Mouse (Mus musculus): Measurements from ENCODE around the gene Rftn1. TPM values are rescaled to one million over a fixed set of nuclear protein-coding genes. Genes with fewer than 3 reads are reported as not detected.
"Not testable (repeated sequence)": the region's sequence is repeated elsewhere in the genome, so short reads cannot be mapped to it uniquely, and the experiment has no call there.

The Rftn1 gene
- total RNA-seq, 2 experiments from 2014 or later = 52.4 to 53.7 TPM

- intact Hi-C loops (cut with DNase I); DNase-seq: not testable (repeated sequence)
These were observed 15.4 kb upstream of the Rftn1 start for GRCm38 (mm10) chr17:50205840-50206239.

DNA sequence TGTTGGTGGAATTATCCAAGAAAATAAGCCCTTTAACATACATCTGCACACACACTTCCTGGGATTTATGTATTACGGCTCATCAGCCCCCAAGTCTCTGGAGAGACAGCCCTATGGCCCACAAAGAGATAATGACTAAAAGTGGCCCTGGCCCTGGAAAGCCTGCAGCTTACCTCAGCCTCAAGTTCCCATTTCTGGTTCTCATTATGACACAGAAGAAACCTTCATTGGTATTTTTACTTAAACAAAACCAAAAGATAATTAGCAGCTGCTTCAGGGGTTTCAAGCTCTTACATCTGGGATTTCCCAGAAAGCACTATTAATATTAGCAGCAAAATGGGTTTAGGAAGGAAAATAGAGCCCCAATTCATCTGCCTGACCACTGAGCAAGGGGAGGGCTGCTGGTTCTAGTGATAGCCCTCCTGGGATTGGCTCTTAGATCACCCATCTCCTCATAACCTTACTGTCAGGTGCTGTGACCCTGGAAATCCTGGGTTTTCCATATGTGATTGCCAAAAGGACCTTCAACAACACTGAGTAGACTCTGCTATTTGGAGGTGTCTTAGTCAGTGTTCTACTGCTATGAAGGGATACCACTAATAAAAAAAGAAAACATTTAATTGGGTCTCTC is 14.8 kb upstream of the Rftn1 start:
- DNase-seq = no peak
- intact Hi-C loops (cut with DNase I) = no loop called here

DNA sequence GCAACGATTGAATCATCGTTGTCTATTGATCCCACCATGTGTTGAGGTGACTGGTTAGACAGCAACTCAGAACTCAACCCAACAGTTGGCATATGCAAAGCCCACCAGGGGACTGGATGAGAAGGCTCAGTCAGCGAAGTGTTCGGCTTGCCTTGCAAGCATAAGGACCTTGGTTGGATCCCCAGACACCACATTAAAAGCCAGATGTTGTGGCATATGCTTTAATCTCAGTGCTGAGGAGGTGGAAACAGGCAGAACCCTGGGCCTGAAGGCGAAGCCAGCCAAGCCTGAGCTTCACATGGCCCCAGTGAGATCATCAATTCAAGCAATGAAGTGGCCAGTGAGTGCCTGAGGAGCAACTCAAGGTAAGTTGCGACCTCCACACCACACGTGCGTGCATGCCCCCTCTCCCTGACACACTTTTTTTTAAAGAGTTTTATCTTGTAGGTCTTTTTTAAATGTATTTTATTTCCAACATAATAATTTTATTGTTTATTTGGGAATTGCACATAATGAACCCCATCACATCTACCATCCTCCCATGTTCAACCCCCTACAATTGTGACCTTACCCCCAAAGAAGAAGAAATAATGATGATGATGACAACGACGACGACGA is 11.5 kb upstream of the Rftn1 start:
- DNase-seq = no peak
- intact Hi-C loops (cut with DNase I) = no loop called here

DNA sequence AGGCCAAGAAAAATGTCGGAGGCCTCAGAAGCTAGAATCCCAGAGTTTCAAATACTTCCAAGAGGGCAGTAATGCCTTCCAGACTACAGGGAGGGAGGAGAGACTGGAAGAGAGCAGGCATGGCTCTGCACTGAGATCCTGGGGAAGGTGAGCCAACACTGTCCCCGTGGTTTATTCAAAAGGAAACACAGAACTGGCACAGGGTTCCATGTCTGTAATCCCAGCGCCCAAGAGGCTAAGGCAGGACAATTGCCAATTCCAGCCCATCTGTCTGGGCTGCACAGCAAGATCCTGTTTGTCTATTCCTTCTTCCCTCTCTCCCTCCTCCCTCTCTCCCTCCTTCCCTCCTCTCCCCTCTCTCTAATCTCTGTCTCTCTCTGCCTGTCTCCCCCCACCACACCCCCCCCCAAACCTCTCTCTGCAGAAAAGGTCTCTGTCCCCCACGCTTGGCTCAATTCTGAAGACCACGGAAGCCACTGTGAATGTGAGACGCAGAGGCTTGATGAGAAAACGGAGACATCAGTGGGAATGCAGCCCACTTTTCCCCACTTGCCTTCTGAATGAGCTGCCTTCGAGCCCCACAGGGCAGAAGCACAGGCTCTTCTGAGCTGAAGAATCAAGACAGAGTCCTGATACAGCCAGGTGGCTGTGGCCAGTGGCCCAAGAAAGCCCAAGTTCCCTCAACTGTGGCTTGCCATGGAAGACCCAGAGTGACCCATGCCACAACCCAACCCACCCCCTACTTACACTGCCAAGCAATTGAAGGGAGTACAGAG is 8.8 kb upstream of the Rftn1 start:
- intact Hi-C loops (cut with DNase I) = loop anchor here (2.0 kb wide), 1 partner anchor 38 kb away; no protein-coding TSS in a partner anchor
- peak in 1 of 2 experiments; percentile 26 for DNase-seq

DNA sequence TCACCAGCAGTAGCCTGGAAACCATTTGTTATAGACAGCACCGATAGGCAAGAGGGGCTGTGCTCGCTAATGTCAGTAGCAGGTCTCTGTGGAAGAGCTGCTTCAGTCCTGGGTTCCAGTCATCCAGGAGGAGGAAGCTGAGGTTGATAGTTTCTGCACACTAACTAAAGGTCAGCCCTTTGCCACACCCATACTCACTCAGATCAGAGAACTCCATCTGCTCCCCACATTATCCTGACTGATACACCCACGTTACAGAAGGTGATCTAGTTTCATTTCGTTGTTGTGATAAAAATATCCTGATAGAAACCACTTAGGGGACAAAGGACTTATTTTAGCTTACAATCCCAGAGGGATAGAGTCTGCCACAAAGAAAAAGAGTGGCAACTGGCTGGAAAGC is 7.1 kb upstream of the Rftn1 start:
- intact Hi-C loops (cut with DNase I) = no loop called here
- no peak for DNase-seq

GRCm38 (mm10) chr17:50196005-50196672 is 5.7 kb upstream of the Rftn1 start:
- intact Hi-C loops (cut with DNase I) = no loop called here

DNA sequence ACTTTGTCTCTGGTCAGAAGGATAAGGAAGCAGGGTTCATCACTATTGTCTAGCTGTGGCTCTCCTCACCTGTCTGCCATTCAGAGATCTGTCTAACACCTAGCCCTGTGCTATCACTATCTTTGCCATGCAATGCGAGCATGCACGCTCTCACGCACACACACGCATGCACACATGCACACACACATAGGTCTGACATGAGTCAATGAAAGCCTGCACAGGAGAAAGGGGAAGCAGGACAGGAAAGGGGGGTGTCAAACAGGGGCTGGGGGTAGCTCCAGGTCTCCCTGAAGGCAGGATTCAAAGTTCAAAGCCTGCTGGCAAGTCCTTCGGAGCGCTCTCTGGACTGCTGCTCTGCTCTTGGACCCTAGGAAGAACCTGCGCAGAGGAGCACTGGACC is 4.9 kb upstream of the Rftn1 start:
- intact Hi-C loops (cut with DNase I) = no loop called here
- no peak for DNase-seq

More at GRCm38 (mm10) chr17:50196005-50196672, 5.7 kb upstream of the Rftn1 start:
- DNase-seq = no peak

GRCm38 (mm10) chr17:50194541-50194940 is 4.1 kb upstream of the Rftn1 start:
- no peak for DNase-seq
- intact Hi-C loops (cut with DNase I) = no loop called here

DNA sequence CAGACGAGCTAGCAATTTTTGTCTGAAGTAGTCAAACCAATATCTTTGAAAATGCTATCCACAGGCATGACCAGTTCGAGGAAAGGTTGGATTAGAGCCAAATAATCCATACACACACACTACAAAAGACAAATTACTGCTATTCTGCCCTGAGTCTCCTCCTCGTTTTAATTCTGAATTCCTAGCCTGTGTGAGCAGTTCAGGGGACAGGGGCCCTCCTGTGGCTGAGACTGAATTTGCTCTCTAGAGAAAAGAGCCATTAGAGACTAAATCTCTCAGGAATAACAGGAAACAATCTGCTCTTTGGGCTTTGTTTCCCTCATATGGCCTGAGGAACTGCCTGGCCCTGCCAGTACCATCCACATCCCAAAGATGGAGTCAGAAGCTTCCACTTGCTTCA is 3.2 kb upstream of the Rftn1 start:
- DNase-seq = peak in 1 of 2 experiments; percentile 37

GRCm38 (mm10) chr17:50192376-50192940 is 2.0 kb upstream of the Rftn1 start:
- intact Hi-C loops (cut with DNase I) = no loop called here
- DNase-seq = no peak

More for the DNA sequence above, 3.2 kb upstream of the Rftn1 start:
- intact Hi-C loops (cut with DNase I) = no loop called here

- intact Hi-C loops (cut with DNase I) = loop anchor here (1.0 to 2.0 kb wide), 2 partner anchors 223 to 240 kb away; no protein-coding TSS in a partner anchor
- DNase-seq = no peak
These were observed 964 bp upstream of the Rftn1 start for GRCm38 (mm10) chr17:50191318-50191957.

GRCm38 (mm10) chr17:50189381-50190012 is 977 bp downstream of the Rftn1 start:
- peak; percentile 82 to 83 for DNase-seq
- intact Hi-C loops (cut with DNase I) = loop anchor here (2.0 to 10.0 kb wide), 2 partner anchors 55 to 221 kb away; no protein-coding TSS in a partner anchor

GRCm38 (mm10) chr17:50188662-50189345 is 1.7 kb downstream of the Rftn1 start:
- no peak for DNase-seq
- intact Hi-C loops (cut with DNase I) = loop anchor here (10.0 kb wide), 1 partner anchor 54 kb away; no protein-coding TSS in a partner anchor

- intact Hi-C loops (cut with DNase I) = loop anchor here (1.0 to 10.0 kb wide), 2 partner anchors 10 to 51 kb away; no protein-coding TSS in a partner anchor
- no peak for DNase-seq
These were observed 4.9 kb downstream of the Rftn1 start for GRCm38 (mm10) chr17:50185616-50186015.

- intact Hi-C loops (cut with DNase I) = loop anchor here (1.0 to 10.0 kb wide), 2 partner anchors 10 to 50 kb away; no protein-coding TSS in a partner anchor
- no peak for DNase-seq
These were observed 5.4 kb downstream of the Rftn1 start for GRCm38 (mm10) chr17:50185083-50185482.

DNA sequence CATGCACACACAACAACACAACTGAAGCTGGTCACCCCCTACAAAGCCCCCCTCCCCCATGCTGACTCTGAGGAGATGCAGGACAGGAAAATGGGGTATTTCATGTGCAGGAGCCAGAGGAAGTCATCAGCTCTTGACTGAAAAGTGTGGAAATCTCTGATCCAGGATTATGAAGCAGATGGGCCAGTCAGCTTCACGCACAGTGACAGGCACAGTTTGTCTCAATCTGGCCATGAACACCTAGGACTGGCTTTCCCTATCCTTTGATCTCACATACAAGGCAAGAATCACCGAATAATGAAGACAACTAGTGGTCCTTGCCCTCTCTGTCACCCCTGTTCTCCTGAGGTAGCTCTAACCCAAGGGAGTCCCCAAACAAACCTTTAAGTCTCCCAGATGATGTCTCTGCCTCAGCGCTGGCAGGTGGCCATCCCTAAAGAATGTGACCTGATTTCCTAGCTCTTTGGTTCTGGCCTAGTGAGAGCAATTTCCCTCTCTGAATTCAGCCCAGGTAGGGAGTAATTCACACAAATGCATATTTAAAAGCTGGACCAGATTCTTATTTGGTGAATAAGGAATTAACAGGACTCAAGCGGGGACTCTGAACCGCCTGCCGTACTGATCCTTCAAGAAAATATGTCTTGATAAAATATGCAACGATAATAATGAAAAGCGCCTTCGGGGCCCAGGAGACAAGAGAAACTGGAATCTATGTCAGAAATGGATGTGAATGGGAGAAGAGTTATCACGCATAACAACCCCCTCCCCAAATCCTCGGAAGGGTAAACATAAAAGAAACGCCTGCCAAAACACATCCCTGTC is 6.0 kb downstream of the Rftn1 start:
- DNase-seq = peak; percentile 40 to 52
- intact Hi-C loops (cut with DNase I) = loop anchor here (1.0 to 10.0 kb wide), 2 partner anchors 9 to 50 kb away; no protein-coding TSS in a partner anchor

- intact Hi-C loops (cut with DNase I) = loop anchor here (10.0 kb wide), 1 partner anchor 48 kb away; no protein-coding TSS in a partner anchor
- no peak for DNase-seq
These were observed 7.2 kb downstream of the Rftn1 start for GRCm38 (mm10) chr17:50183300-50183699.
